Mouse (Mus musculus): ENCODE measurements around the gene Trp53inp2.

Trp53inp2 gene

DNA sequence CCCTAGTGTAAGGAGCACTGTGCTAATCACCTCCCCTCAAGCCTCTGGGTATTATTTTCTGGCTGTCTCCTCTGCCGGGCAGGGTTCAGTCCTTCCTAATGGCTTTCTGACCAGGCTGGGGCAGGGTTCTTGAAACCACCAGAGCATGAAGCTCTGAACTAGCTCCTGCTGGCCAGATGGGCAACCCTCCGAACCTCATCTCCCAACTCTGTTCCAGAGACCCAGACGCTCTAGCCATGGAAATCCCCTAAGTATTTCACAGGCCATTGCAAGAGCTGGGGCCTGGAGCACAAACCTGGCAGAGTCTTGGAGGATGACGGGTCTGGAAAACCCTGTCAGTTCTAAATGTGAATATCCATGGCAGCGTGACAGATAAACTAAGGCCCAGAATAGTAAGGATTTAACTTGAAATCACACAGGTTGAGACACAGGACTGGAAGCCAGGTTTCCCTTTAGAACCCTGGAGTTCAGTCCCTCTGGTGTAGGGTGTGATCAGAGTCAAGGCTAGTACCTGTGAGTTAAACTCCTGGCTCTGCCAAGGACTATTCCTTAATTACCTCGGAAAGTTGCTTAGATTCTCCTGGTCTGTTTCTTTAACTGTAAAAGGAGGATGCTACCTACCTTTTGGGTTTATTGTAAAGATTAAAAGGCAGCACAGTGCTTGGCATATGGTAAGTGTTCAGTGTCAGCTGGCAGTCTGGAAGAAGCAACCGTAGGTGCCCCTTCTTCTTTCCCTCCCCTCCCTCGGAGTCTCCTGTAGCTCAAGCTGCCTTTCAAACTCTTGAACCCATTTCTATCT, at the start of gene Trp53inp2:
TSS of gene Trp53inp2 (plus strand) at position 799 of the 799 bp plus-strand sequence.
- no peak for DNase-seq (ENCODE audit: low spot score)

DNA sequence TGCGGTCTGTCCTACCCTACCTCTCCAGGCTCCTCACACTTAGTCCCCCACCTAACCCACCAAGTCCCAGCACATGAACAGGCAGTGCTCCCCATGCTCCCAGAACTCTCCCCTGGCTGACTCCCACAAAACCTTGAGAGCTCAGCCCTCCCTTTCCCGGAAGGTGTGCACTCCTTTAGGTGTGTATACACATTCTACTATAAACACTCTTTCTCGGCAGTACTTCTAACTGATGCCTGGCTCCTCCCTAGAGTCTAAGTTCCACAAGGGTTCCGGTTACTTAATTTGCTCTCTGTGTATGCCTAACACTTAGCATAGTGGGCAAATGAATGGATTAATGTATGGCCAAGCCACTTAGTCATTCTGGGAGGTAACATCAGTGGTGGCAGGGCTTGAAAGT, 49.5 kb upstream of the Trp53inp2 start:
- DNase-seq (ENCODE audit: low spot score): no peak

GRCm38 (mm10) chr2:155333421-155333820, 47.4 kb upstream of the Trp53inp2 start:
- DNase-seq (ENCODE audit: low spot score): no peak

DNA sequence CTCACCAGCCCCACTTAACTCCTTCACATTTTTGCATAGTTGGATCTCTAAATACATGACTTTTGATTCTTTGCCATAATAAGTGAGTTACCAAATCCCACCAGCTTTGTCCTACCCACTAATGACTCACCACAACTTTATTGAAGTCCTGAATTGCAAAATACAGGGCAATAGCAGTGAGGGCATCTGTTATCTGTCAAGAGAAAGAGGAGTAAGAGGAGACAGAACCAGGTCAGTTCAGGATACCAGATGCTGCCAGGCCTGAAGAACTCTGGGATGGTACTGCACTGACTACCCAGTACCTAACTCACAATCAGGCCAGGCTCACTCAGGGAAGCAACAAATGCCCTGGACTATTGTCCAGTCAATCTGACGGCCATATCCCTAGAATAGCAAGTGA, 45.6 kb upstream of the Trp53inp2 start:
- no peak for DNase-seq (ENCODE audit: low spot score)

DNA sequence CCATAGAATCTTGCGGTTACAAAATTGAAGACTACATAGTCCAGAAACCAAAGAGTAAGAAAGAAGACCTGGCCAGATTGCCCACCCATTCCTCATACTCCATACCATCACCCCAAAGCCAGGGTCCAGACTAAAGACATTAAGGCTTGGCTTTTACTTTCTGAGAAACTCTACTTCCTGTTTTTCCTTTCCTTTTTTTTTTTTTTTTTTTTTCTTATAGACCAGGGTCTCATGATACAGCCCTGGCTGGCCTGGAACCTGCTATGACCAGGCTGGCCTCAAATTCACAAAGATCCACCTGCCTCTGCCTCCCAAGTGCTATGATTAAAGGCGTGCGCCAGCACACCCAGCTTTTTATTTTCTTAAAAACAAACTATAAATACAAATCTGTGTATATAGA, 44.6 kb upstream of the Trp53inp2 start:
- no peak for DNase-seq (ENCODE audit: low spot score)

GRCm38 (mm10) chr2:155340166-155340565, 40.7 kb upstream of the Trp53inp2 start:
- DNase-seq (ENCODE audit: low spot score): peak; percentile 15

- no peak for DNase-seq (ENCODE audit: low spot score)
Observed at GRCm38 (mm10) chr2:155346670-155347069, 34.2 kb upstream of the Trp53inp2 start.

DNA sequence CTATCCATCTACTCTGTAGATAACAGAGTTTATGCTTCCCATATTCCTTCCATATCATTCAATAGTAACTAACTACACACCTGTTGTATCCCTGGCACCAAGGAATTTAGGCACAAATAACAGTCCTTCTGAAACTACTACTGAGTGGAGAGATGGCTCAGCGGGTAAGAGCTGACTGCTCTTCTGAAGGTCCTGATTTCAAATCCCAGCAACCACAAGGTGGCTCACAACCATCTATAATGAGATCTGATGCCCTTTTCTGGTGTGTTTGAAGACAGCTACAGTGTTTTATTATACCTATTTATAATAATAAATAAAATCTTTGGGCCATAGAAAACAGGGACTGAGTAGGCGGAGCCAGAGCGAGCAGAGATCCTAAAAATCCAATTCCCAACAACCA, 26.5 kb upstream of the Trp53inp2 start:
- no peak for DNase-seq (ENCODE audit: low spot score)

DNA sequence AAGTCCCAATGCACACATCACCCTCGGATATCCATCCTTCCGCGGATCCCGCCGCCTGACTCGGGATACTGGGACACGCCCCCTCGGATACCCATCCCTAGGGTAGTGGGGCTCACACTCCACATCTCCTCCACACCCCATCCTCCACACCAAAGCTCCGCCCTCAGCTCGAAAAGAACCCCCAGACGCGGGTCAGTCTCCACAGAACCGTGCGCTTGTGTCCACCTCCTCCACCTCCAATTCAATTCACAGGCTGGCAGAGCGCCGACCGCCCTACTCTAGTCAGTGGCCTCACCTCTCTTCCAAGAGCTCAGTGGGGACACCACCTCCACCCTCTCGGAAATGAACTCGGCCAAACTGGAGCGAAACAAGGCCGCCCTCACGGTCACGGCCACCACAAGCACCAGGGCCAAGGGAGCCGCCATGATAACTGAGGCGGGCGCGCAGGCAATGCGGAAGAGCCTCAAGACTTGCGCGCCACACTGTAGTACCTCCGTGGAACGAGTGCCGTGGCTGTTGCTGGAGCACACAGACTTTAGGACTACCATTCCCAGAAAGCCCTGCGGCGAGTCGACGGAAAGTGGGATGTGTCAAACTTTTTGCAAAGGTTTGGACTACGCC, 23.8 kb upstream of the Trp53inp2 start, which contains the start of gene Pigu:
TSS of gene Pigu (minus strand) at position 460 of the 621 bp plus-strand sequence.
- DNase-seq (ENCODE audit: low spot score): peak; percentile 96

DNA sequence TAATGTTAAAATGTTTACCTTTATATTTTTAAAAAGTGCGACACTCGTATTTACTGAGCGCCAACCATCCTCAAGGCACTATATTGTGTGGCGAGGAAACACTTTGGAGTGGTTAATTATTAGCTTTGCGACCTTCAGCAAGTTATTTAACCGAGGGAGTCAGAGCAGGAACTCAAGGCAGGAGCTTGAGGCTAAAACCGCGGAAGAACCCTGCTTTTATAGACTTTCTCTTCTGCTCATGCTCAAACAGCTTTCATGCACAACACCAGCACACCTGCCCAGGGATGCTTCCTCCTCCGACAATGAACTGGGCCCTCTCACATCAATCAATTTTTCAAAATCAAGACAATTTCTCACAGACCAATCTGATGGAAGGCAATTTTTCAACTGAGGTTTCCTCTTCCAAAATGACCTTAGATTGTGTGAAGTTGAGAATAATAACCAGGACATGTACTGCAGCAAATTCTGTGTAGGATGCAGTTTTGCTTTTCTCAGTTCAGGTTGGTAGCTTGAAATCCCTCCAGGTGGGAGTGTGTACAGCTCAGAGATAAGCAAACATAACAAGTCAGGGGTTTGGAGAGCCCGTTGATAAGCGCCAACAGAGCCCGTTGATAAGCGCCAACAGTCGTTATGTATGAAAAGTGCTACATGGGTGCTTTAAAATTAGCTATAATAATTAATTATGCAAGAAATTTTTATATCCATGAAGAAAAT, 23.0 kb upstream of the Trp53inp2 start:
- no peak for DNase-seq (ENCODE audit: low spot score)

- DNase-seq (ENCODE audit: low spot score): no peak
Observed at GRCm38 (mm10) chr2:155367635-155368284, 13.1 kb upstream of the Trp53inp2 start.

GRCm38 (mm10) chr2:155369333-155369883, 11.5 kb upstream of the Trp53inp2 start:
- peak; percentile 82 for DNase-seq (ENCODE audit: low spot score)

- no peak for DNase-seq (ENCODE audit: low spot score)
Observed at GRCm38 (mm10) chr2:155372451-155372850, 8.4 kb upstream of the Trp53inp2 start.

DNA sequence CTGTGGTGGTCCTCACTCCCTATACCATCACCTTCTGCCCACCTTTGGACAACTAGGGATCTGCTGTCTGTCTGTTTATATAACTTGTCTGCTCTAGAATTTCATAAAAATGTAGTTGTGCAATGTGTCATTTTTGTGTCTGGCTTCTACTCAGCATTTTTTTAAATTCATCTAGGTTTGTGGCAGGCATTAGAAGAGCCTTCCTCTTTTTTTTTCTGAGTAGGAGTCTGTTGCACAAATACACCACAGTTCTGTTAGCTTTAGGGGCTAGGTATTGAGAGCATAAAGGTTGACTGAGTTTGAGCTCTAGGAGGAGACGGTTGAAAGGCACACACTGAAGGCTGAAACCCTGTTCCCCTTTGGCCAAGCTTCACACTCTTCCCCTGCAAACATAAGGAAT, 7.6 kb upstream of the Trp53inp2 start:
- no peak for DNase-seq (ENCODE audit: low spot score)

- DNase-seq (ENCODE audit: low spot score): no peak
Observed at GRCm38 (mm10) chr2:155373886-155374285, 7.0 kb upstream of the Trp53inp2 start.

DNA sequence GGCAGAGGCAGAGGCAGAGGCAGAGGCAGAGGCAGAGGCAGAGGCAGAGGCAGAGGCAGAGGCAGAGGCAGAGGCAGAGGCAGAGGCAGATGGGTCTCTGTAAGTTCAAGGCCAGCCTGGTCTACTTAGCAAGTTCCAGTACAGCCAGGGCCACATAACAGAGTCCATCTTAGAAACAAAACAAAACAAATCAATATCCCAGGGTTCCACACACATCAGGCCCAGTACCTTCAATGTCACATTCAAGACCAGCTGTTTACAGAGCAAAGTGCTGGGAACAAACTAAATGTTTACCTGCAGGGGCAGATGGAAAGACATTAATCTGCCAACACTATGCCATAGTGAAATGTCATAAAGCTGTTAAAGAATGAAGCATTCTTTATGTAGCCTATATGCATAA, 6.3 kb upstream of the Trp53inp2 start:
- DNase-seq (ENCODE audit: low spot score): no peak

DNA sequence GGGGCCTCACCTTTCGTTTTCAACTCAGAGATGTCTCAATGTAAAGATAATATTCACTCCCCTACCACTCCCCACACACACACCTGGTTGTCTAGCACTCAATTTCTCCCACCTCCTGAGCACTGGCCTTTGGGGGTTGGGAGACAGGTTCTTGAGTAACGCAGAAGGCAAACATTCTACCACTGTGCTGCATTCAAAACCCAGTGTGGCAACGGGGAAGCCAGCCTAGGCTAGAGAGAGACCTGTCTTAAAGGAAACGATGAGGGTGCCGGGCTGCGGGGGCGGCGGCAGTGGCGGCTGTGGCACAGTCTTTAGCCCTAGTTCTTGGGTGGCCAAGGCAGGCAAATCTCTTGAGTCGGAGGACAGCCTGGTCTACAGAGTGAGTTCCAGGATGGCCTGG, 4.7 kb upstream of the Trp53inp2 start:
- DNase-seq (ENCODE audit: low spot score): no peak

- DNase-seq (ENCODE audit: low spot score): no peak
Observed at GRCm38 (mm10) chr2:155381060-155381437, 190 bp downstream of the Trp53inp2 start.

- DNase-seq (ENCODE audit: low spot score): peak; percentile 94
Observed at GRCm38 (mm10) chr2:155381643-155382331, 928 bp downstream of the Trp53inp2 start.

GRCm38 (mm10) chr2:155382332-155382700, 1.5 kb downstream of the Trp53inp2 start:
- no peak for DNase-seq (ENCODE audit: low spot score)

- no peak for DNase-seq (ENCODE audit: low spot score)
Observed at GRCm38 (mm10) chr2:155382791-155383438, 2.1 kb downstream of the Trp53inp2 start.
